Mouse (Mus musculus) MEL (cell line): ENCODE measurements at regions not wholly inside any gene's neighbourhood (a gene's known extent, or its start where the extent isn't known, plus 50 kb on each side); places are given as distances from the start of the nearest gene placed in this dataset.

Experiments
- CHD2 ChIP-seq: IDR thresholded peaks from 2 replicates; pipeline ENCODE4 v1.6.1; 2011; ENCODE audit warnings: low read length, improper control_type of control experiment
- CTCF ChIP-seq, 3 experiments: IDR thresholded peaks in 2 of 3; conservative IDR thresholded peaks in 1 of 3; 2 replicates each; pipeline ENCODE4 v1.5.1; 2011 to 2012; ENCODE audit warnings: low read length in 3 of 3, low read depth in 2 of 3, mild to moderate bottlenecking in 2 of 3, improper control_type of control experiment in 1 of 3, inconsistent platforms in 1 of 3, mixed read lengths in 1 of 3, moderate library complexity in 1 of 3; ENCODE audit not compliant: control insufficient read depth in 1 of 3, insufficient read depth in 1 of 3, poor library complexity in 1 of 3, severe bottlenecking in 1 of 3
- KAT2A ChIP-seq: conservative IDR thresholded peaks from 2 replicates; pipeline ENCODE4 v1.6.1; 2012; ENCODE audit warnings: low read depth, low read length, improper control_type of control experiment, inconsistent platforms
- USF1 ChIP-seq: IDR thresholded peaks from 2 replicates; pipeline ENCODE4 v1.6.1; 2014; ENCODE audit warnings: low read depth, mild to moderate bottlenecking, inconsistent platforms, low read length, improper control_type of control experiment, moderate library complexity

- no peak for TF ChIP-seq CHD2
- TF ChIP-seq KAT2A: no peak
- TF ChIP-seq CTCF (IDR thresholded peaks at IDR 0.05 in 2 of 3, conservative IDR thresholded peaks at IDR 0.05 in 1 of 3; ENCODE audit: control insufficient read depth in 1 of 3, insufficient read depth in 1 of 3, low read depth in 2 of 3, low read length in 3 of 3, poor library complexity in 1 of 3, severe bottlenecking in 1 of 3): no peak
- no peak for TF ChIP-seq USF1
These were observed 58.0 kb upstream of the Cdyl start for GRCm38 (mm10) chr13:35601560-35602135.
